Mouse (Mus musculus) cortical plate, adult 2 months (tissue): ENCODE data around the gene Slc10a1.

Source experiments
- CTCF ChIP-seq: fragments of 200-500 bp; IDR thresholded peaks from 2 replicates; pipeline ENCODE4 v1.5.1; 2011; ENCODE audit warnings: mild to moderate bottlenecking, control low read depth, low read length; ENCODE audit not compliant: insufficient read depth; ENCODE audit errors: extremely low read depth
- POLR2A ChIP-seq: fragments of 200-500 bp; IDR thresholded peaks from 2 replicates; pipeline ENCODE4 v1.6.1; 2011; ENCODE audit warnings: mild to moderate bottlenecking, low read length, control low read depth; ENCODE audit not compliant: insufficient read depth; ENCODE audit errors: extremely low read depth

DNA sequence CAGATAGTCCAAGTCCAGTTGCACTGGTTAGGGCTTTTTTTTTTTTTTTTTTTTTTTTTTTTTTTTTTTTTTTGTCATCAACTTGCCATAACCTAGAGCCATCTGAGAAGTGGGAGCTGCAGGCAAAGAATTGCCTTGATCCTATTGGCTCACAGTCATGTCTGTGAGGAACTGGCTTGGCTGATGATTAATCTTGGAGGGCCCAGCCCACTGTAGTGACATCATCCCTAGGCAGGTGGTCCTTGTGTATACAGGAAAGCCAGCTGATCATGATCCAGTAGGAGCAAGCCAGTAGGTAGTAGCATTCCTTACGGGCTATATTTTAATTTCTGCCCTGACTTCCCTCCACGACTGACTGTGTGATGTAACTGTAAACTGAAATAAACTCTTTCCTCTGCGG, 19.8 kb upstream of the Slc10a1 start:
- TF ChIP-seq POLR2A (no peak), CTCF (no peak)
